Mouse (Mus musculus): ENCODE measurements around the gene Mfsd14a. TPM values are rescaled to one million over a fixed set of nuclear protein-coding genes. Genes with fewer than 3 reads are reported as not detected.
"Not testable (repeated sequence)": the region's sequence is repeated elsewhere in the genome, so short reads cannot be mapped to it uniquely, and the experiment has no call there.

Gene Mfsd14a
- polyA plus RNA-seq, 1 experiment from 2014 or later = 86.5 TPM

DNA sequence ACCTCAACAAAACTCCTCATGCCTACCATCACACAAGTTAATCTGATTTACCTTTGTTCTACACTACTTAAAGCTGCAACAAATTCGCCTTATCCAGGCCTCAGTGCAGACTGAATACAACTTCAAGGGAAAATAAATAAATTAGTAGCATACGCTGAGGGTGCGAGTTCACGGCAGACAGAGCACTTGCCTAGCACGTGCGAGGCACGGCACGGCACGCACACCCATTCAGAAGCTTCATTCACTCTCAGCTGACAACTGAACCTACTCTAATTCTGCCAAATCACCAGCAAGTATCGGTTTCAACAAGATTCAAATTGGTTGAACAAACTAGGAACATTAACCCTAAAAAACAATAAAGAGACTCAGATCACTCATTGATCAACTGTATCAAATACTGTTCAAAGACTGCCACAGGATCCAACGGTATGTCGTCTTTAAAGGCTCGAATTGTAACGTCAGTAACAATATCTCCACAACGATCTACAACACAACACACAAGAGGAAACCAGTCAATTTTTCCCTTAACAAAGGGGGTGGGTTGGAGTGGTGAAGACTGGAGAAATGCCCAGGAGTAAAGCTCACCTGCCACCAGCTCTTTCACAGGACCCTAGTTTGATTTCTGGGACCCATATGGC lies 3.4 kb downstream of the Mfsd14a start:
- H3K36me3 ChIP-seq (ENCODE audit: control insufficient read depth, insufficient read depth, low read length) = no peaks in the 10 kb centered on the region
- ATAC-seq (ENCODE audit: low FRiP score) (no peak), DNase-seq (ENCODE audit: low spot score) (no peak)
- no peak overlapping the region for H3K4me2 ChIP-seq (replicated peaks; ENCODE audit: low read depth, low read length)
- no peak overlapping the region for H3K9ac ChIP-seq (ENCODE audit: low read depth, low read length)
- H3K4me3 ChIP-seq (ENCODE audit: low read depth, low read length) = no peak overlapping the region
- no peaks in the 10 kb centered on the region for H3K4me1 ChIP-seq (replicated peaks; ENCODE audit: control insufficient read depth, insufficient read depth, low read length)
- no peak overlapping the region for H3K27ac ChIP-seq (ENCODE audit: low read depth, low read length)
- no peaks in the 10 kb centered on the region for H3K27me3 ChIP-seq (ENCODE audit: control insufficient read depth, insufficient read depth, low read length)
- H3K9me3 ChIP-seq (ENCODE audit: control insufficient read depth, low read length) = no peaks in the 10 kb centered on the region
- WGBS = 81% methylated on average over 15 of the region's 15 CpGs

DNA sequence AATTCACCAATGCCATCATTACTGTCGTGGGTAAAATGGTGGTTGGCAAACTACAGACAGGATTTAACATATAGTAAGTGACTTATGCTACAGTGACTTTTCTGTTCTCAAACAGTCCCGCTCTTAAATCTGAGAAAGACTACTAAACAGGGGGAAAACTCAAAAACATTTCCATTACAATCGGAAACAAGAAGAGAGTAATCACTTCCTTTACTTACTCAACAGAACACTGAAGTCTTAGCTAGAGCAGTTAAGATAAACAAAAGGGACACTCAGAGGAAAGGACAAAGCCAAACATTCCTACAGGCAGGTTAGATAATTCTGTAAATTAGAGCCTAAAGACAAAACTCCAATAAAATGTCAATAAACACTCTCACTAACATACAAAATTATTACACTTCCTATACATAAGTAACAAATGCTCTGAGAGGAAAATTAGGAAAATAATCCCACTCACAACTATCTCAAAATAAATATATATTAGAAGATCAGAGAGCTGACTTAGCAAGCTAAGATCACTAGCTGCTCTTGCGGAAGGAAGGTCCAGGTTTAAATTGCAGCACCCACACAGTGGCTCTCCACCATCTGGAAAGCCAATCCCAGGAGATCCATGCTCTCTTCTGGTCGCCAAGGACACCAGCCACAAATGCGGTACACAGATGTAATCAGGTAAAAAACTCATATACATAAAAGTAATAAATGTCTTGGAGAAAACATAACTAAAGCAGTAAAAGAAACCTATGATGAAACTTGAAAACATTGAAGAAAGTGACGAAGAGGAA lies 6.1 kb downstream of the Mfsd14a start:
- Histone ChIP-seq H3K27me3 (ENCODE audit: control insufficient read depth, insufficient read depth, low read length) (no peaks in the 10 kb centered on the region), H3K9me3 (ENCODE audit: control insufficient read depth, low read length) (no peaks in the 10 kb centered on the region), H3K27ac (ENCODE audit: low read depth, low read length) (no peak overlapping the region), H3K4me1 (replicated peaks; ENCODE audit: control insufficient read depth, insufficient read depth, low read length) (no peaks in the 10 kb centered on the region), H3K4me3 (ENCODE audit: low read depth, low read length) (no peak overlapping the region), H3K9ac (ENCODE audit: low read depth, low read length) (no peak overlapping the region), H3K4me2 (replicated peaks; ENCODE audit: low read depth, low read length) (no peak overlapping the region), H3K36me3 (ENCODE audit: control insufficient read depth, insufficient read depth, low read length) (no peaks in the 10 kb centered on the region)
- WGBS = 84% methylated on average over 7 of the region's 7 CpGs
- DNase-seq (ENCODE audit: low spot score) (no peak), ATAC-seq (ENCODE audit: low FRiP score) (no peak)

DNA sequence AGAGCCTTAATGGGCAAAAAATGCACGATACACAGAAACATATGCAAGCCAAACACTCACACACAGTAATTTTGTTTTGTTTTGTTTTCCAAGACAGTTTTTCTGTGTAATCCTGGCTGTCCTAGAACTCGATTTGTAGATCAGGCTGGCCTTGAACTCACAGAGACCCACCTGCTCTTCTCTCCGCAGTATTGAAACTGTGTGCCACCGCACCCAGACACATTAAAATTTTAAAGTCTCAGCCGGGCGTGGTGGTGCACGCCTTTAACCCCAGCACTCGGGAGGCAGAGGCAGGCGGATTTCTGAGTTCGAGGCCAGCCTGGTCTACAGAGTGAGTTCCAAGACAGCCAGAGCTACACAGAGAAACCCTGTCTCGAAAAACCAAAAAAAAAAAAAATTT lies 8.4 kb downstream of the Mfsd14a start:
- H3K27ac ChIP-seq (ENCODE audit: low read depth, low read length); H3K9ac ChIP-seq (ENCODE audit: low read depth, low read length); DNase-seq (ENCODE audit: low spot score); ATAC-seq (ENCODE audit: low FRiP score); H3K4me2 ChIP-seq (replicated peaks; ENCODE audit: low read depth, low read length); H3K4me3 ChIP-seq (ENCODE audit: low read depth, low read length); H3K27me3 ChIP-seq (ENCODE audit: control insufficient read depth, insufficient read depth, low read length); H3K9me3 ChIP-seq (ENCODE audit: control insufficient read depth, low read length); H3K4me1 ChIP-seq (replicated peaks; ENCODE audit: control insufficient read depth, insufficient read depth, low read length); H3K36me3 ChIP-seq (ENCODE audit: control insufficient read depth, insufficient read depth, low read length): not testable (repeated sequence)
- WGBS = 94% methylated on average over 10 of the region's 11 CpGs

DNA sequence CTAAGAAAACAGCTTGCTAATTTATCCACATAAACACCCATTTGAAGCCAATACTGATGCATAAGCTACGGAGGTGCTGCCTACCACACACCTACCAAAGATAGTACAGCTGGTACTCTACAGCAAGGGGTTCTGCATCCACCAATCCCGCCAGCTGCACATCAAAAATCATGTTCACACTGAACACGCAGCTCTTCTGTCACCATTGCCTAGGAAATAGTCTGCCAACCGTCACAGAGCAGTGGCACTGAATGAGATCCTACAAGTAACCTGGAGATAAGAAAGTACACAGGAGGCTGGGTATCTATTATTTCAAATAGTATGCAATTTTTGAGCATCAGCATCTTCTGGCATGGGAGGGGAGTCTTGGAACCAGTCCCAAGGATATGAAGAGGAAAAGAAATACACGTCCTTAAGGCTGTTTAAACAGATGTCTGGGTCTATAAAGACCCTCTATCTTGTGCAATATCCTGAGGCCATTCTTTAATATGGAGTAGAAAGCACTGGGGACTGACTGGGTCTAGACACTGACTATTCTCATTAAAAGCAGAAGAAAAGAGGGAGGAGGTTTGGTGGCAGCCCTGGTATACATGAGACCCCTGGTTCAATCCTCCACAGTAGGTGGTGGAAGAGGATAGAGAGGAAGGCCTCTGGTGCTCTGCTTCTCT lies 9.1 kb downstream of the Mfsd14a start:
- WGBS = 88% methylated on average over 5 of the region's 5 CpGs
- Histone ChIP-seq H3K4me1 (replicated peaks; ENCODE audit: control insufficient read depth, insufficient read depth, low read length) (no peaks in the 10 kb centered on the region), H3K9me3 (ENCODE audit: control insufficient read depth, low read length) (no peaks in the 10 kb centered on the region), H3K36me3 (ENCODE audit: control insufficient read depth, insufficient read depth, low read length) (no peaks in the 10 kb centered on the region), H3K4me3 (ENCODE audit: low read depth, low read length) (no peak overlapping the region), H3K9ac (ENCODE audit: low read depth, low read length) (no peak overlapping the region), H3K27me3 (ENCODE audit: control insufficient read depth, insufficient read depth, low read length) (no peaks in the 10 kb centered on the region), H3K4me2 (replicated peaks; ENCODE audit: low read depth, low read length) (no peak overlapping the region), H3K27ac (ENCODE audit: low read depth, low read length) (no peak overlapping the region)
- no peak for ATAC-seq (ENCODE audit: low FRiP score)
- DNase-seq (ENCODE audit: low spot score) = no peak

DNA sequence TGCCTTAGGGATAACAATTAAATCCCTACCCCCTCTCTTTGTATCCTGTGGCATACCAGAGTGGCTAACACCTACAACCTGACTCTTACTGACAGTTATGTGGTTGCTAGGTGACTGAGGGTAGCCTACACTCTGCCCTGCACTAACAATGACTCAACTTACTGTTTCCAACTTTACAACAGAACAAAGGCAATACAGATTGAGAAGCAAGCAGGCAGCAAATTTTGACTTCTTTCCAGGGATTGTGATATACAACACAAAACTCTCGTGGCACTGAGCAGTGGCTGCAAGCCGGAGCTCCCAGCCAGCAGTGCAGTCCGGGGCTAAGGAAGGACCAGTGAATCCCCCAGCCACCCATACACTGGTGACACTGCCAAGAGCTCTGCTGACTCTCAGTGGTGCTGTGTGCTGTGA lies 10.4 kb downstream of the Mfsd14a start:
- Histone ChIP-seq H3K27me3 (ENCODE audit: control insufficient read depth, insufficient read depth, low read length) (no peaks in the 10 kb centered on the region), H3K4me3 (ENCODE audit: low read depth, low read length) (no peak overlapping the region), H3K9ac (ENCODE audit: low read depth, low read length) (no peak overlapping the region), H3K4me2 (replicated peaks; ENCODE audit: low read depth, low read length) (no peak overlapping the region), H3K36me3 (ENCODE audit: control insufficient read depth, insufficient read depth, low read length) (no peaks in the 10 kb centered on the region), H3K4me1 (replicated peaks; ENCODE audit: control insufficient read depth, insufficient read depth, low read length) (no peaks in the 10 kb centered on the region), H3K27ac (ENCODE audit: low read depth, low read length) (no peak overlapping the region), H3K9me3 (ENCODE audit: control insufficient read depth, low read length) (no peaks in the 10 kb centered on the region)
- no peak for ATAC-seq (ENCODE audit: low FRiP score)
- 83% methylated on average over 3 of the region's 3 CpGs for WGBS
- no peak for DNase-seq (ENCODE audit: low spot score)

DNA sequence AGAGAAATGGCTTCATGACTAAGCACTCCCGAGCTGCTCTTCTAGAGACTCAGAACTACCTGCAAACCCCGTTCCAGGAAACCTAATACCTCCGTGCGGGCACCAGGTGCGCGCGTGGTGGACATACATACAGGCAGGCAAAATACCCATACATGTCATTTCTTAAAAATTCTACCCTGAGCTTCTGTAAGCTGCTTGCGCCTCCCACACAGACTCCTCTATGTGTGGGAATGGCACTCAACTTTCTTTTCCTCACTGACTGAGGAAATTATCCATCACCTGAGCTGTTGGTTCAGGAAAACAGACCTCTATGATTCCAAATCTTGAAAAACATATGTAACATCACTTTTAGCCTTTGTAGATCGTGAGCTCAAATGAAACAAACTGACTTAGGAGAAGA lies 11.8 kb downstream of the Mfsd14a start:
- no peak overlapping the region for H3K27ac ChIP-seq (ENCODE audit: low read depth, low read length)
- no peaks in the 10 kb centered on the region for H3K9me3 ChIP-seq (ENCODE audit: control insufficient read depth, low read length)
- no peaks in the 10 kb centered on the region for H3K36me3 ChIP-seq (ENCODE audit: control insufficient read depth, insufficient read depth, low read length)
- 99% methylated on average over 9 of the region's 9 CpGs for WGBS
- no peak overlapping the region for H3K4me2 ChIP-seq (replicated peaks; ENCODE audit: low read depth, low read length)
- no peak overlapping the region for H3K9ac ChIP-seq (ENCODE audit: low read depth, low read length)
- DNase-seq (ENCODE audit: low spot score) (no peak), ATAC-seq (ENCODE audit: low FRiP score) (no peak)
- no peaks in the 10 kb centered on the region for H3K4me1 ChIP-seq (replicated peaks; ENCODE audit: control insufficient read depth, insufficient read depth, low read length)
- H3K27me3 ChIP-seq (ENCODE audit: control insufficient read depth, insufficient read depth, low read length) = no peaks in the 10 kb centered on the region
- H3K4me3 ChIP-seq (ENCODE audit: low read depth, low read length) = no peak overlapping the region

DNA sequence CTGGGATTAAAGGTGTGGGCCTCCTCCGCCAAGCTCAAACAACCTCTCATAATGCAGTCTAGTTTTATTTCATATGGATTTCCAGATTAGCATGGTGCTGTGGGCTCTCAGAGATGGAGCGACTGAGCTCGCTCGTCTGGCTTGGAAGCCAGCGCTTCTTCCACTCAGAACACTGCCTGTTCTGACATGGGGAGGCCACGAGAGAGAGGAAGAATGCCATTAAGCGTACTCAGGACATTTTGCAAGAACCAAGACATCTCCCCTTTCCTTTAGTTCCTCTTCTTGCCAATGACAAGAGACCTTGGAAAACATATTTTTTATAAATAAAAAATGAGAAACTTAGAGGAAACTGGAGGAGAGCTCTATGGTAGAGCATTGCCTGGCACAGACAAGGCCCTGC lies 13.7 kb downstream of the Mfsd14a start:
- Histone ChIP-seq H3K9me3 (ENCODE audit: control insufficient read depth, low read length) (no peaks in the 10 kb centered on the region), H3K4me2 (replicated peaks; ENCODE audit: low read depth, low read length) (no peak overlapping the region), H3K4me1 (replicated peaks; ENCODE audit: control insufficient read depth, insufficient read depth, low read length) (no peaks in the 10 kb centered on the region), H3K4me3 (ENCODE audit: low read depth, low read length) (no peak overlapping the region), H3K27ac (ENCODE audit: low read depth, low read length) (no peak overlapping the region), H3K9ac (ENCODE audit: low read depth, low read length) (no peak overlapping the region), H3K36me3 (ENCODE audit: control insufficient read depth, insufficient read depth, low read length) (no peaks in the 10 kb centered on the region), H3K27me3 (ENCODE audit: control insufficient read depth, insufficient read depth, low read length) (no peaks in the 10 kb centered on the region)
- no peak for ATAC-seq (ENCODE audit: low FRiP score)
- WGBS = 93% methylated on average over 7 of the region's 7 CpGs
- no peak for DNase-seq (ENCODE audit: low spot score)

DNA sequence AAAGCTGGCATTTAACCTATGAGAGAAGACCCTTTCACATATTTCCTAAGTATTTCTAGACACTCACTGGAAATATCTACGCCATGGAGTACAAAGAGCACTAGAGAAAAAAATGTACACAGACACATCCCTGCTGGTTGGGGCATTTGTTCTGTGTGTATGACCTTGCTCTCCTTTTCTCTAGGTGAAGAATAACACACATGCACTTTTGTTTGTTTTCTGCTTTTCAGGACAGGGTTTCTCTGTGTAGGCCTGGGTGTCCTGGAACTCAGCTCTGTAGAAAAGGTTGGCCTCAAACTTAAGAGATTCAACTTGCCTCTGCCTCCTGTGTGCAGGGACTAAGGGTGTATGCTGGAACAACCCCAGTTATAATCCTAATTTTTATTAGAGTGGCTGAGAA lies 16.1 kb downstream of the Mfsd14a start:
- Histone ChIP-seq H3K4me2 (replicated peaks; ENCODE audit: low read depth, low read length) (no peak overlapping the region), H3K9ac (ENCODE audit: low read depth, low read length) (no peak overlapping the region), H3K27me3 (ENCODE audit: control insufficient read depth, insufficient read depth, low read length) (no peaks in the 10 kb centered on the region), H3K9me3 (ENCODE audit: control insufficient read depth, low read length) (no peaks in the 10 kb centered on the region), H3K36me3 (ENCODE audit: control insufficient read depth, insufficient read depth, low read length) (0 out of 2 replicates have a peak, but pooled peaks cover 3% of the 10 kb centered on the region), H3K4me1 (replicated peaks; ENCODE audit: control insufficient read depth, insufficient read depth, low read length) (no peaks in the 10 kb centered on the region), H3K4me3 (ENCODE audit: low read depth, low read length) (no peak overlapping the region), H3K27ac (ENCODE audit: low read depth, low read length) (no peak overlapping the region)
- DNase-seq (ENCODE audit: low spot score) = no peak
- WGBS = 94% methylated on average over 1 of the region's 1 CpGs
- ATAC-seq (ENCODE audit: low FRiP score) = no peak

Data from hindbrain, embryonic 11.5 days (tissue).